Mouse (Mus musculus): Measurements from ENCODE around the gene Ppil4.

Ppil4 gene

DNA sequence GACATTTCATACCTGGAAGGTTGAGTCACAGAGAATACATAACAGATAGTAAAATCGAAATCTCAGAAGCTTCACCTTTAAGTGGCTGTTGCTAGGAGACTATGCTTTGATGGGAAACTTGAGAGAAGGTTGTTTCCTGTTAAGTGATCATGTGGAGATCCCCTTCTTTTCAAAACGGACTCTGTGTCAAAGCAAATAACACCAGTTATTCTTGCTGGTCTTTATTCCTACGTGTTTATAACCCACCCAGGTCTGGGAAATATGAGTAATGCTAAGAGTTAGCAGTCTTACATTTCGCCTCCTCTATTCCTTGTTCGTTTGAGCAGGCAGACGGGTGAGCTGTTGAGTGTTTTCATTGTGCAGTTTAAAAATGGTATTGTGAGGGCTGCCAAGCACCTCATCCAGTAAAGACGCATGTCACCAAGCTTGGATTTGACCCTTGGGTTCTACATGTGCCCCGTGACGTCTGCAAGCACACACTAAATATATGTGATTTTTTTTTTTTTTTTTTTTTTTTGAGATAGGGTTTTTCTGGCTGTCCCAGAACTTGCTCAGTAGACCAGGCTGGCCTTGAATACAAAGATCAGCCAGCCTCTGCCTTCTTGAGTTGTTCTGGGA lies 32.1 kb downstream of the Ppil4 start:
- DNase-seq (ENCODE audit: low read depth), result no peak

DNA sequence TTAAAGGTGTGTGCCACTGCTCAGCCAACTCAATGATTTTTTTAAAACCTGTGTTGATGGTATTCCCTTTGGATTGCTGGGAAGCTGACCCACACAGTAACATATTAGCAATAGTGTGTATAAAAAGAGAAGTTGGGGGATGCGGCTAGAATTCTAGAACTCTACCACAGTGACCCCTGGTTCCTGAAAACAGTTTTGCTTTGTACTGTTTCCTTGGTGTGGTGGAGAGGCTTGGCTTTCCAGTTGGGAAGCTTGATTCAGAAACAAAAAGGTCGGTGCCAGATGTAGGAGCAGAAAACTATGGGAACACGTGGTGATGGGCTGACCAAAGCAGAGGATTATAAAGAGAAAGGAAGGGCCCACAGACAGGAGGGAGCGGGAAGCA lies 32.6 kb downstream of the Ppil4 start:
- DNase-seq (ENCODE audit: low read depth), result no peak

DNA sequence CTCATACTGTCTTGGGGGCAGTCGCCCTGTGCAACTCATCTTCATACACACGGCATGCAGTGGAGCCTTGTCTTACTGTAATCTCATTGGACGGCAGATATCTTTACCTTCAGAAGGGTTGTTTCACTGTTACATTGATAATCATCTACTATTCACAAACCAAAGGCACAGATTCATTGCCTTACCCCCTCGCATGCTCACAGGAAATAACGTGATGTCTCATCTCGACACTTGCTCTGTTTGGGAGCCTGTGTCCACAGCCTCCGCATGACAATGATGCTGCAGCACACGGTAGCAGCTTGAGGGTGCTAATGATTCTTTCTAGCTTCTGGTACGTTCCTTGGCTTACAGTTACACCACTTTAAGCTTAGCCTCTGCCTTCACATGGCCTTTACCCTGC lies 33.4 kb downstream of the Ppil4 start:
- DNase-seq (ENCODE audit: low read depth), result no peak

DNA sequence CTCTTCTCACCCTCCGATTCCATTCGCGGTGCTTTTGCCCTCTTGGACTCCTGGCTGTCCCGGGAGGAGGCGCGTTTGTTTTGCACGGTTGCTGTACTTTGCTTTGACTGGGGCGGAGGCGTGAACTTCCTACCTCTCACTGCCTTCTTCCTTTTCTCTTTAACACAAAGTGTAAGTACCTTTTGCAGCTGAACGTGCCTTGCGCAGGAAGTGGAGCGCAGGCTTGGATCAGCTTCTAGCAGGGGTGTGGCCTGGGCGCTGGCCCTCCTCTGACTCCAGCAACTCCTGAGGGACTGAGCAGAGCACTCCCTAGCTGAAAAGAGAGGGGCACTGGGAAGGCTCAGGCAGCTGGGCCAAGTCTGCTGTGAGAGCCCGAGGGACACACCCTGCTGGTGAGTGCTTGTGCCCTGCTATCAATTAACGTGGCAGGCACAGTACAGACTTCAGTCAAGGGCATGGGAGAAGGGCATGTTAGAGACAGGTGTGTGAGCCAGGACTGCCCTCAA lies 39.5 kb downstream of the Ppil4 start, which contains the start of gene Zc3h12d:
Zc3h12d (plus strand) TSS at position 300 of the 506 bp plus-strand sequence.
- DNase-seq (ENCODE audit: low read depth), result no peak

DNA sequence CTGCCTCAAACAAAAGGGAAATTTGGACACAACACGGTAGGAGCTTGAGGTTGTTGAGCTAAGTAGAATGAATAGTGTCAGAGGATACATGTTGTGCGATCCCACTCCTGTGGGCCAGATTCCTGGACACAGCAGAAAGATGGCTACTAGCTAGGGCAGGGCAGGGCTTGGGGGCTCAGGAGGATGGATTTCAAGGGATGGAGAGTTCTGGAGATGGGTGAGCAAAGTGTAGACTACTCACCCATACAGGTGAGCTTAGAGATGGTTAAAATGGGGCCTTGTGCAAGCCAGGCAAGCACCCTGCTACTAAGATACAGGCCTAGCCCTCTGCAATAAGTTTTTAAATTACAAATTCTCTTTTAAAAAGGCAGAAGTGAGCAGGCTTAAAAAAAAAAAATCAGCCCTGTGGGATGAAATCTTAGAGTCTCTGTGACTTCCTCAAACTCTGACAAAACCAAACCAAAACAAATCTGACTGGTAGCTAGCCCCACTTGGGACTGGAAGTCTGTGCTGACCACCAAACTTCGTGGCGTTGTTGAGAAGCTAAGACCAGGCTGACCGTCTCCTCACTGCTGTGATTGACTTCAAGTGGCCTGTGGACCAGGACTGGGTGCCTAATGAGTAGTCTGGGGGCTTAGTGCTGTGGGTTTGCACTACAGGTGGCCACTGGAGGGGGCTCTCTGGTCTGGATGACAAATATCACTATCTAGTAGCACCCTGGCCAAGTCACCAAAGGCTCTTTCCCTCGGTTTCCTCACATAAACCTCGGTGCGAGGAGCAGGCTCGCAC lies 40.9 kb downstream of the Ppil4 start:
- peak; percentile 17 for DNase-seq (ENCODE audit: low read depth)

DNA sequence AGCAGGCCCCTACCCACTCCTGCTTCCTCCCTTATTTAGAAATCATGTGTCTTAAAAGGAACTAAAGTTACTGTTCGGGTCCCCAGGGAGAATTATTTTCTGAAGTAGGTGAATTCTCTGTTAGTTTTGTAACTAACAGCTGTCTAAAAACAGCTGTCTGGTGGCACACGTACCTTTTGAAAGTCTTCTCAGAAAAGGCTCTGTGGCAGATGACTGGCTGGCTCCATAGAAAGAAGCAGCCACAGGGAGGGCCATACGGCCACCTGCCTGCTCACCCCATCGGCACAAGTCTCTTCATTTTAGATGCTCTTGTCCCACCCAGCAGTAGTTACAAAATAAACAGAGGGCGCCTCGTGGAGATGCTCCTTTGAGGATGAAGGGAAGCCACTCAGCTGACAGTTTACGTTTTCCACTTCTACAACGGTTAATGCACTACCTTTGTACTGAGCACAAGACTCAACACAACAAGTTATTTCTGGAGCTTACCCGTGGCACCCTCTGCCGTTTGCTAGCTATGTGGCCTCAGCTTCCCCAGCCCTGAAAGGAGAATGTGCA lies 42.1 kb downstream of the Ppil4 start:
- no peak for DNase-seq (ENCODE audit: low read depth)

DNA sequence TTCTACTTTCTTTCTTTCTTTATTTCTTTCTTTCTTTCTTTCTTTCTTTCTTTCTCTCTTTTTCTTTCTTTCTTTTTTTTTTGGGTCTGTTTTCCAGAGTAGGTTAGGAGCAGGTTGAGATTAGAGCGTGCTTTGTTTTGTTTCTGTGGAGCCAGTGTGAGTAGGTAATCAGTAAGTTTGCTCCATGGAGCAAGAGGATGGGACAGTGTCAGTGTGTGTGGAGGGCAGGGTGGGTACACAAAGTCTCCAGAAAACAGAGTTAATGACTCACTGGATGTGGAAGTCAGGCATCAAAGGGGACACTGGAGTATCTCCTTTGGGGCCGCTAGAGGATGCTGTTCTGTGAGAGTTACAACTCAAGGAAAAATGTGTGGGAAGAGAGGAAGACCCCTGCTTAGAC lies 44.2 kb downstream of the Ppil4 start:
- no peak for DNase-seq (ENCODE audit: low read depth)

DNA sequence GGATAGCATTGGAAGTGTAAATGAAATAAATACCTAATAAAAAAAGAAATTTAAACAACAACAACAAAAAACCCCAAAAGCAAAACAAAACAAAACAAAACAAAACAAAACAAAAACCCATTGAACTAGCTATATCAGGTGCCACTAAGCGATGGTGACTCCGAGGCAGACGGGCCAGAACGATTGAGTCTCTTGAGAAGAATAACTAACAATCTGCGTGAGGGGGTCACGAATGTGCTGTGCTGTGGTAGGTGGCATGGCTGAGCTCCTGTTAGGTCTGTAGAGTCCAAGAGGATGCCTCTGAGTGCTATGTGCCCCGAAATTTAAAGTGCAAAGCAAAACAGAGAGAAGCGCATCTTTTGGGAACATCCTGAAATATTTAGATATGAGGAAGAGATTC lies 44.8 kb downstream of the Ppil4 start:
- DNase-seq (ENCODE audit: low read depth), result no peak

DNA sequence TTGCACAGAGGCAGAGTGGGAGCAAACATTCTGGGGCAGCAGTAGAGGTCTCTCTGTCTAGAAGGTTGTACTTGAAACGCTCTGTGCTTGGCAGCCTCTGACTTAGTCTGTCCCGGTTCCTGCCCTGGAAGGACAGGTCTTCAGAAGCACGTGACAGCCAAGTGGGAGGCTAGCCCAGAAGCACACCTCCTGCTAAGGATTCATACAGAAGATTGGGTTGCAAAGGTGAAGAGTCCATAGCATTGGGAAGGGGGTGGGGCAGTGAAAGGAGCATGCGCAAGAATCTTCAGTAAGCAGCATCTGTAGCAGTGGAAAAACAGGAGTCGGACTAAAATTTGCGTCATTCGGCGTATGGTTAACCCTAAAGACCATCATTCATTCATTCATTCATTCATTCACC lies 45.3 kb downstream of the Ppil4 start:
- DNase-seq (ENCODE audit: low read depth), result no peak

DNA sequence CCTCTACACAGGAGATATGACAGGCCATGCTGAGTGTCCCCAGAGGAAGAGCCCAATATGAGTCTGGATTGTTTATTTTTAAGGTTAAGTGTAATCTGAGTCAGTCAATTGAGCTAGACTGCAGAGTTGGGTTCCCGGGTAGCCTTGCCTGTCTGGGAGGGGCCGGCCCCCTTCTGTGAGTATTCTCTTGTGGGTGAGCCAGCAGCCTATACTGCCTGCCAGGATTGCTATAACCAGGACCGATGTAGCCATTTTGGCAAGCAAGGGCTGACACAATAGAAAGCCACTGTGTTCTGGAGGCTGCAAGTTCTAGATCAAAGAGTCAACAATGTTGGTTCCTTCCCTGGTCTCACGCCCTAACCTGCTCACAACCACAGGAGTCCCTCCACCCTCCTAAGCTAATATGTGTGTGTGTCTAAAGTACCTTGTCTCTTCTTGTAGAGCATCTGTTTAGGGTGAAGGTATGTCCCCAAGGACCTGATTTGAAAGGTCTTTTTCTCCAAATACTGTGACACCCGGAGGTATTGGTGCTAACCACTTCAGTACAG lies 46.3 kb downstream of the Ppil4 start:
- no peak for DNase-seq (ENCODE audit: low read depth)

DNA sequence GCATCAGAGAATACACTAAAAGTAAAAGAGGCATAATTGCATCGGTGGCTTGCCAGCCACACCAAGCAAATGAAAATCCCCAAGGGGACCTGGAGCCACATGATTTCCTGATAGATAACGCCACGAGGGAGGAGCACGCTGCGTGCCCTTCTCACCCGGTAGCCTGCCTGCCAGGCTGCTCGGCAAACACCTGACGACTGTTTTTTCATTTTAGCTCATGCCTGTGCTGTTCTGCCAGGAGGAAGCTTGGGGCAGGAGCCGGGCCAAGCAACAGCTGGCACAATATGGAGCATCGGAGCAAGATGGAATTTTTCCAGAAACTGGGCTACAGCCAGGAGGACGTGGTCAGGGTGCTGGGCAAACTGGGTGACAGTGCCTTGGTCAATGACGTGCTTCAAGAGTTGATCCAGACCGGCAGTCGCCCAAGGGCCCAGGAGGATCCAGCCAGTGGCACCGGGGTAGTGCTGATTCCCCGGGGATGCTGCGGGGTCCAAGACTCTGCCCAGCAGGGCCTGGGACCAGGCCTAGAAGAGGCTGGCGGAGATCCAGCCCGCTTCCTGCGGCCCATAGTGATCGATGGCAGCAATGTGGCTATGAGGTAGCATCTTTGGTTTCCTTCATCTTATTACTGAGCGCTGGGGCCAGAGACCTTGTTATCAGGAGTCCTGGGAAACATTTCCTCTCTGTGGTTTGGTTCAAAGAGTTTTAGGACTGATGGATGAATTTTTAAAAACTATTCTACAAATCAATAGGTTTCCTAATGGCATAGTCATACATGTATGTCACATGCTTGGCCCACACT lies 47.1 kb downstream of the Ppil4 start:
- DNase-seq (ENCODE audit: low read depth), result peak; percentile 42

DNA sequence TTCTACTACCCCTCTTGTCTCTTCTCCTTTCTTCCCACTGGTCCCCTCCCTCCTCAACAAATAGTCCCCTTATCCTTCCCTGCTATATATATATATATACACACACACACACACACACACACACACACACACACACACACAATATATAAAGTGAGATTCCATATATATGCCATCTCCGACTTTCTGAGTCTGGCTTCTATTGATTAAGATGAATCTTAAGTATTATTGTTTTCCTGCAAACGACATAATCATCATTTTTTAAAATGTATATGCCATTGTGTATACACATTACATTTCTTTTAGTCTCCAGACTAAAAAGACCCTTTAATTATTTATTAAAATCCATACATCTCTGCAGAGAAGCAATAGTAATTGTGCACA lies 47.7 kb downstream of the Ppil4 start:
- no peak for DNase-seq (ENCODE audit: low read depth)

DNA sequence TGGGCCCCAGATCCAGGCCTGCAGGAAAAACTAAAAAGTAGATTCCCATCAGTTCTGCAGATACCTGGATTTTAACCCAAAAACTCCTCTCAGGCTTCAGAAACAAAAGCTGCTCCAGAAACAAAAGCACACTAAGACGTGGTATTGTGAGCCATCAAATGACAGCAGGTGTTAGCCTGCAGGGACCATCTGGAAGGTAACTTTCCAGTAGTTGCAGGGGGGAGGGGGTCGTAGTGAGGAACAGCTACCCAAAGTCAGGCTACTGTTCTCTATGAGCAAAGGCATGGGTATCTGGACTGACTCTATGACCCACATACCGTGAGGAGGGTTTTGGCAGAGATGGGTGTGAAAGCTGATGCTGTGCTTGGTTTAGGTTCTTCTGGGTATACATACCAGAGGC lies 48.1 kb downstream of the Ppil4 start:
- DNase-seq (ENCODE audit: low read depth), result no peak

DNA sequence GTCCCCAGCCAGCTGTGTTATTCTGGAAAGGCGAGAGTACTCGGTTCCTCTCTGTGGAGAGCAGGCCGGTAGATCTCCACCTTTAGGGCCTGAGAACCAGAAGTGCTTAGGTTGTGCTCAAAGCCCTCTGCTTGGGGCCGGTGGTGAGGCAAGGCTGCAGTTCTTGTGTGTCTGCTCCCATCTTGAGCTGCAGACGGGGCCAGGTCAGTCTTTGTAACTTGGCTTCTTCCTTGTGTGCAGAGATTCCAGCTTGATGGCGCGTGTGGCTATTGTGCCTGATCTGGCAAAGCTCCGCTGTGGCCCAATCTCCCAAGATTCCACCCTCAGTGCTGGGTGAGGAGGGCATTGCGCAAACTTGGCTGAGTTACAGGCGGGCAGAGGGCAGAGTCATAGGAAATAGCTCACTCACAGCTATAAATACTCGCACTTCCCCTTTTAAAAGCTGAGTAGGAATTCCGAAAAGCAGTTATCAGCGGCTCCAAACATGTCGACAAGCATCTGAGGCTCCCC lies 48.9 kb downstream of the Ppil4 start:
- DNase-seq (ENCODE audit: low read depth), result peak; percentile 94

DNA sequence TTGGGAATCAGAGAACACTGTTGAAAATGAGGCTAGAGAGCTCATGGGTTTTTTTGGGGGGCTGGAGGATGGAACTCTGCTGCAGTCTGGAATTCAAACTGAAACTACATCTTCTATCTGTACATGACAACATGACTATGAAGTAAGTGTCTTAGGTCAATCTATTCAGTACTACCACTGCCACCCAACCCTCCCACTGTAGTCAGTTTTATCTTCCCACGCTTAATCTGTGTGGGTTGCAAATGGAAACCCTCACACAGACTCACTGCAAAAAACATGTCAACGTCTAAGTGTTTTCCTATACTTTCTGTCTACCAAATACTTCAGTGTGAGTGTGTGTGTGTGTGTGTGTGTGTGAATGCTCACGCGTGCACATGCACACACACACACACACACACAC lies 50.5 kb downstream of the Ppil4 start:
- no peak for DNase-seq (ENCODE audit: low read depth)

DNA sequence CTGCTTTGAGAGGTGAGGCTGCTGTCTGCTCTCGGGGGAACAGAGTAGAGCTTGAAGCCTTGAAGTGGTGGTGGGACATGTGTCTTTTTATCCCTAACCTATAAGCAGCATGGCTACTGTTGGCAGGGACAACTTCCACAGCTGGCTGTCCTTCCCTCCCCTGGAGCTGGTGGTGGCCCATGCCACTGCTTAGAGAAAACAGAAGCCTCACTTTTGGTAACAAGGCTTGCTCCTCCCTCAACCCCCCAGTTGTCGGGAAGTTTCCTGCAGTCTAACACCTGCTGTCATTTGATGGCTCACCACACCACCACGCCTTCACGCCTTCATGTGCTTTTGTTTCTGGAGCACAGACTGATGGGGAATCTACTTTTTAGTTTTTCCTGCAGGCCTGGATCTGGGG lies 51.5 kb downstream of the Ppil4 start:
- peak; percentile 17 for DNase-seq (ENCODE audit: low read depth)

DNA sequence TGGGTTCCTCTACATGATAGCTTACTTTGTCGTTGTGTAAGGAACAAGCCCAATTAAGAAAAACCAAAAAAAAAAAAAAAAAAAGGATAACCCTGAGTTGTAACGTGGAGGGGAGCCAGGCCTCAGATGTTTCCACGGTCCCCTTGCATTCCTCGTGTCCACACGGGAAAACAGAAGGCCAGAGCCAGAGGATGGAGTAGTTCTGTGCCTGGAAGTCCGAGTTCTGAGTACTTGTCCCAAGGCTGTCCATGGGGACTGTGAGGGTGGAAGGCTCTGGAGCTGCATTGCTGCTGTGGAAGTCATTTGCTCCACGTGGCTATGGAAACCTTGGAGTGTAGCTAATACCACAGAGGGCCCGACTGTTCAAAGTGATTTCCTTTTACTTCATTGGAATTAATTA lies 52.4 kb downstream of the Ppil4 start:
- no peak for DNase-seq (ENCODE audit: low read depth)

DNA sequence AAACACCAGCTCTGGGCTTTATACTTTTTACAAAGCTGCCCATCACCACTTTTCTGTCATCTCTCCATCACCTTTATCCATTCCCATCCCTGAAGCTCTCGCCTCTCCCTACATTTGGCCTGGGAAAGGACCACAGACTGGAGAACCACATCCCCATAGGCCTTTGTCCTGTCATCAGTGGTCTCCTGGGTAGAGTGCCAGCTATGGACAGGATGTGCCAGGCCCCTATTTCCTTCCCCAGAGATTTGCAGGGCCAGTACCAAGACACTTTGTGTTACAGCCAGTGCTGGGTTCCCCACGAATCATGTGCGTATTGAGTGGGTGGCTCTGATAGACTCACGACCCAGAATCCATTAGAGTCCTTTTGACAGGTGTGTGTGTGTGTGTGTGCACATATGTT lies 53.3 kb downstream of the Ppil4 start:
- no peak for DNase-seq (ENCODE audit: low read depth)

DNA sequence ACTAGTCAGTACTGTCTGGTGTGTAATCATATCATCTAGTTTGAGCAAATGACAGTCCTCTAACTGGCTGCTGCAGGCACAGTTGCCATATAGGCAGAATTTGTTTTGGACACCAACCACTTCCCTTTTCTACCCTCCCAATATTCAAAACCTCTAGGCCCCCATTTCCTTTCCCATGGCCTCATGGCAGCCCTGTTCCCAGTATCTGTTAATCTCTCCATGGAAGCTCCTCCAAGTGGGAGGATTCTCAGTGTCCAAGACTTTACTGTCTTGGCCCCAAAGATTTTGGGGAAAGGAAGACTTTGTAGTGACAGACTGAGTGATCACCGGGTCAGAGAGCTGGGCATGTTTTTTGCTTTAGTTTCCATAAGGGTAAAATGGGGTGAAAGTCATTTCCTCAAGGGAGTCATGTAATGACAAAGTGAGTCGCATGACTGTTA lies 54.5 kb downstream of the Ppil4 start:
- peak; percentile 74 for DNase-seq (ENCODE audit: low read depth)

DNA sequence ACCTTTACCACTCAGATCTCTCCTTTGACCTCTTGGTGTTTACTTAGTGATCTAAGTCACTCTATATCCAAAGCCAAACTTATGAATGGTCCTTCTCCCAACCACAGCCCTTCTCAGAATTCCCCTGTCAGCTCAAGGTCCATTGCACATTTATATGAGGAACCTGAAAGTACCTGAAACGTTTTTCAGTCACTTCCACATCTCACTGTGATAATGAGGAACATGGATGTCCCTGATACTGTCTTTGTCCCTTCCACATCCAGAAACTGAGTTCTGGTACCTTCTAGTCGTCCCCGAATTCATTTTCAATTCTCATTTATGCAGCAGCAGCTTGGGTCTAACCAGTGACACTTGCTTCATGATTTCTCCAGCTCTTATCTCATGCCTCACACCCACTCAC lies 59.2 kb downstream of the Ppil4 start:
- no peak for DNase-seq (ENCODE audit: low read depth)

DNA sequence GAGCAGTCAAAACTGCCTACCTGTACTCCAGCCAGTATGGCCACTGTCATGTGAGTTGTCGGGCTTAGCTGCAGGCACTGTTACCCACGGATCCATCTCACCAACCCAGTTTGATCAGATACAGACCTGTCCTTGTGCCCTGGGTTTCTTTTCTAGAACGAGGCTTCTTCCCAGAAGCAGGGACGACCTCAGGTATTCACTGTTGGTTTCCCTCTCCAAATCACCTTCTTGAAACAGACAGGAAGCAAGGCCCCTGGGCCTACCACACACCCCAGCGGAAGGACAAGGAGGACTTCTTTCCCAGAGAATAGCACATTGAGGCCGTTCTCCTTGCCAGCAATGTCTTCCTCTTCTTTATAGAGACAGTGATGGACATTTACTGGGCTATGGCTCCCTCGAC lies 67.8 kb downstream of the Ppil4 start:
- no peak for DNase-seq (ENCODE audit: low read depth)
